Mouse (Mus musculus) kidney, embryonic 16.5 days (tissue): ENCODE measurements around the gene Cpxm2. TPM values are rescaled to one million over a fixed set of nuclear protein-coding genes. Genes with fewer than 3 reads are reported as not detected.

Experiments
- ATAC-seq: fragments of 200-750 bp; cut with Nextera tagmentation; 2 replicates; pipeline ENCODE4 v1.8.0; 2017; ENCODE audit warnings: moderate TSS enrichment; ENCODE audit not compliant: low FRiP score, low TSS enrichment
- H3K27ac ChIP-seq: fragments of 300-500 bp; sonication (generic); 2 replicates; pipeline ENCODE4 v1.5.1; 2014; ENCODE audit warnings: low read length
- H3K27me3 ChIP-seq: fragments of 300-500 bp; sonication (generic); 2 replicates; pipeline ENCODE4 v1.6.1; 2014; ENCODE audit warnings: low read length, control low read depth, mixed read lengths; ENCODE audit not compliant: insufficient read depth
- H3K36me3 ChIP-seq: fragments of 300-500 bp; sonication (generic); 2 replicates; pipeline ENCODE4 v1.6.1; 2014; ENCODE audit warnings: low read length, control low read depth, mixed read lengths; ENCODE audit not compliant: insufficient read depth
- H3K4me1 ChIP-seq: fragments of 300-500 bp; sonication (generic); 2 replicates; pipeline ENCODE4 v1.6.1; 2014; ENCODE audit warnings: low read length, control low read depth, mixed read lengths; ENCODE audit not compliant: insufficient read depth
- H3K4me2 ChIP-seq: fragments of 300-500 bp; sonication (generic); replicated peaks from 2 replicates; pipeline ENCODE4 v1.6.1; 2014; ENCODE audit warnings: low read depth, low read length
- H3K4me3 ChIP-seq: fragments of 300-500 bp; sonication (generic); 2 replicates; pipeline ENCODE4 v1.5.1; 2014; ENCODE audit warnings: mild to moderate bottlenecking, low read length
- H3K9ac ChIP-seq: fragments of 300-500 bp; sonication (generic); replicated peaks from 2 replicates; pipeline ENCODE4 v1.6.1; 2014; ENCODE audit warnings: low read length
- H3K9me3 ChIP-seq: fragments of 300-500 bp; sonication (generic); 2 replicates; pipeline ENCODE4 v1.6.1; 2016; ENCODE audit warnings: low read length, control low read depth
- WGBS: fragments of 180-500 bp; shearing (Covaris S2); extraction: QIAGEN DNeasy Blood & Tissue Kit; methylation state at CpG from one replicate; pipeline ENCODE4 v1.1.7; 2014; 5-methylcytosine and 5-hydroxymethylcytosine counted together
- polyA plus RNA-seq: library from polyadenylated mRNA; unstranded; fragments of >200 nt; fragmentation: Nextera tagmentation; extraction: Ambion mirVana; gene quantifications from 2 replicates; pipeline ENCODE4 v1.2.1, GENCODE M21; 2015

Cpxm2 gene
- polyA plus RNA-seq, 1 experiment from 2014 or later, result 3.9 TPM

DNA sequence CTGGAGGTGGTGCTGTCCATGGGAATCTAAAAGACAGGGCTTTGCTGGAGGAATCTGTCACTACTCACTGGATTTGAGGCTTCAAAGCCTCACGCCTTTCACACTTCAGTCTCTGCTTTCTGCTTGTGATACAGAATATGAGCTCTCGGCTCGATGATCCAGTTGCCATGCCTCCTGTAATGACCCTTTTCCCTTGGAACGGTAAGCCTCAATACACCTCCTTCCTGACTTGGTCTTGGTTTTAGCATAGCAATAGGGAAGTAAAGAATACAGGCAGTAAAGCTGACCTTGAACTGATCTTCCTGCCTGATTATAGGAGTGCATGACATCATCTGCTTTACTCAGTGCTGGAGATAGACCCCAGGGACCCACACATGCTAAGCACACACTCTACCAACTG lies 49.2 kb downstream of the Cpxm2 start:
- no peak overlapping the region for H3K4me3 ChIP-seq
- no peaks in the 10 kb centered on the region for H3K27me3 ChIP-seq
- WGBS, result 69% methylated on average over 4 of the region's 4 CpGs
- ATAC-seq, result no peak
- no peak overlapping the region for H3K27ac ChIP-seq
- no peaks in the 10 kb centered on the region for H3K36me3 ChIP-seq
- H3K9me3 ChIP-seq, result no peaks in the 10 kb centered on the region
- no peak overlapping the region for H3K4me2 ChIP-seq
- no peak overlapping the region for H3K9ac ChIP-seq
- no peaks in the 10 kb centered on the region for H3K4me1 ChIP-seq

DNA sequence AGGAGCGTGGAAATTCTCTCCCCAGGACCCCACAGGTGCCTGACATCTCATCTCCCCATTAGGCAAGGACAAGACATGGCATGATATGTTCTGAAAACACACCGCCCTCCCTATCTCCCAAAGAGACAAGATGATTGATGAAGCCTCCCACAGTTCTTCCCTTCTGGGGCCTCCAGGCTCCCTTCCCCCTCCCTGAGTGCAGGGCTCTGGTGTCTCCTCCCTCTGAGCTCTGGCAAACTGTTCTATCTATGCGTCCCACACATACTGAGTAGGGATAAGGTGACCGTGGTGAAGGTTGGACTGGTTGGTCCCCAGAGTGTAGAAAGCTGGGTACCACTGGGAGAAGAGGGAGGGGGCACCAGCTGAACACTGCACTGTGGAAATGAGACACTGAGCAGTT lies 56.1 kb downstream of the Cpxm2 start:
- H3K27ac ChIP-seq, result no peak overlapping the region
- H3K4me1 ChIP-seq, result no peaks in the 10 kb centered on the region
- whole genome bisulfite sequencing, result 30% methylated on average over 4 of the region's 4 CpGs
- H3K4me3 ChIP-seq, result no peak overlapping the region
- no peak overlapping the region for H3K9ac ChIP-seq
- H3K27me3 ChIP-seq, result no peaks in the 10 kb centered on the region
- ATAC-seq, result peak; percentile 69
- H3K4me2 ChIP-seq, result no peak overlapping the region
- no peaks in the 10 kb centered on the region for H3K36me3 ChIP-seq
- no peaks in the 10 kb centered on the region for H3K9me3 ChIP-seq

DNA sequence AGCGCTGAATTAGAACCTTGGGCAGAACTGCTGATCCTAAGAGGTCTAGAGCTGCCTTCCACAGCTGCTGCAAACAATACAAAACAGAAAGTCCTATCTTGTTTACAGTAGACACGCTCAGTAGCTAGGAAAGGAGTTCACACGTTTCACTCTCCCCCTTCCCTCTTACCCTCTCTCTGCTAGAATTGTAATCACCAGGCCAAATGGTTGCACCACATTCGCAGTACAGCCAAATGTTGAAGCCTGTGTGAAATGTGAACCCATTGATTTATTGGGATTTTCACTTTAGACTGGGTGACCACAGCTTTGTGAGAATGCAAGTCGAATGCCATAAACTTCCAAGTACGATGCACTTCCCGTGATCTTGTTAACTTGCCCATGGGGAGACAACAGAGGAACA lies 59.9 kb downstream of the Cpxm2 start:
- H3K9ac ChIP-seq, result no peak overlapping the region
- no peaks in the 10 kb centered on the region for H3K27me3 ChIP-seq
- no peaks in the 10 kb centered on the region for H3K9me3 ChIP-seq
- H3K4me1 ChIP-seq, result no peaks in the 10 kb centered on the region
- no peaks in the 10 kb centered on the region for H3K36me3 ChIP-seq
- H3K4me3 ChIP-seq, result no peak overlapping the region
- no peak for ATAC-seq
- no peak overlapping the region for H3K27ac ChIP-seq
- no peak overlapping the region for H3K4me2 ChIP-seq
- 26% methylated on average over 7 of the region's 7 CpGs for WGBS

DNA sequence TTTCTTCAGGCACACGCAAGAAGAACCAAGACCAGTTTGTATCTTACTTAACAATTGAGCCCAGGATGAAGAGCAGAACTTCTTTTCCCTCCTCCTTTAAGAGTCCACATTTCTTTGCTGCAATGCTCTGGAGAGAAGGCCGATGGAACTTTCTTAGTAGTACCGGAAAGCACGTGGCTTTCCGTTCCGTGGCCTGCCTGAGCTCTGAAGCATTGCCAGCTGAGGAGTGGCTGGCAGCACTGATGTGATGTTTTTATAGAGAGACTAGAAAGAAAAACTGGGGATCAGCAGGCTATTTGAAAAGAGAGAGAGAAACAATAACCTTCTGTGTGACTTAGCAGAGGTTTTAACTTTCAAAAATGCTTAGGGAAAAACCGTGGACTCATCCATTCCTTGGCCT lies 63.0 kb downstream of the Cpxm2 start:
- 83% methylated on average over 7 of the region's 7 CpGs for WGBS
- Histone ChIP-seq H3K9ac (no peak overlapping the region), H3K4me1 (no peaks in the 10 kb centered on the region), H3K4me2 (no peak overlapping the region), H3K9me3 (no peaks in the 10 kb centered on the region), H3K27ac (no peak overlapping the region), H3K27me3 (no peaks in the 10 kb centered on the region), H3K36me3 (no peaks in the 10 kb centered on the region), H3K4me3 (no peak overlapping the region)
- no peak for ATAC-seq

DNA sequence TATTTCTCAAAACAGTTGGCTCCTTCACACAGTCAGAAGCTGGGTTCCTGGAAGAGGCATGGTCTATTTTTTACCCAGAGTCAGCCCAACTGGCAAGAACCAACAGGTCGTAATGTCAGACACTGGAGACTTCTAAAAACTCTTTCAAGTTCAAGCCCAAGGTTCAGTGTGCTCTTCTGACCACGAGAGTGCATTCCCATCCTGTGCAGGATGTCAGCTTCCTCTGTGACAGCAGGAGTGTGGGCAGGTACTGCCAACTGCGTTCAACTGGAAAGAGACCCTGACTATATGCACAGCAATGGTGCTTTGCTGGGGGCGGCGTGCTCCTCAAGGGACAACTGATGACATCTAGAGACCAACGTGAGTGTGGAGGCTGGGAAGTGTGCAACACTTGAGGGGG lies 65.9 kb downstream of the Cpxm2 start:
- WGBS, result 61% methylated on average over 6 of the region's 6 CpGs
- H3K27me3 ChIP-seq, result no peaks in the 10 kb centered on the region
- H3K36me3 ChIP-seq, result no peaks in the 10 kb centered on the region
- no peak for ATAC-seq
- H3K4me2 ChIP-seq, result no peak overlapping the region
- H3K9me3 ChIP-seq, result no peaks in the 10 kb centered on the region
- H3K4me1 ChIP-seq, result no peaks in the 10 kb centered on the region
- H3K27ac ChIP-seq, result no peak overlapping the region
- no peak overlapping the region for H3K4me3 ChIP-seq
- H3K9ac ChIP-seq, result no peak overlapping the region

DNA sequence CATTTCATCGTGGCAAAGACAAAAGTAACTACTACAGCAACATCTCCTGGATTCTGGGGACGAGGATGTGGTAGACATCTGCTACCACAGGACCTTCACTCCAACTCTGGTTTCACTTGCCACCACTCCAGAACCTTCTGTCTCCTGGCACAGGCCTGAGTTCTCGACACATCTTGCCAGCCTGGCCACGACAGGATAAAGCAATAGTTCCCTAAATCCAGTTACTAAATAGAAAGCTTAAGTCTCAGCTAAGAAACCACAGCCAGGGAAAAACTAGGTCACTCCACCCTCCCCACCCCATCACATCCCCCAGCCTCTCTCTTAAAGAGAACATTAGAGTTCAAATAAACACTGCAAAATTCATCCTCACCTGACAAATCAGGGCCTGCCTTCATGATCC lies 66.4 kb downstream of the Cpxm2 start:
- no peak overlapping the region for H3K4me2 ChIP-seq
- ATAC-seq, result no peak
- no peaks in the 10 kb centered on the region for H3K4me1 ChIP-seq
- no peak overlapping the region for H3K9ac ChIP-seq
- H3K27me3 ChIP-seq, result no peaks in the 10 kb centered on the region
- H3K4me3 ChIP-seq, result no peak overlapping the region
- H3K36me3 ChIP-seq, result no peaks in the 10 kb centered on the region
- H3K9me3 ChIP-seq, result no peaks in the 10 kb centered on the region
- WGBS, result 86% methylated on average over 4 of the region's 4 CpGs
- H3K27ac ChIP-seq, result no peak overlapping the region

DNA sequence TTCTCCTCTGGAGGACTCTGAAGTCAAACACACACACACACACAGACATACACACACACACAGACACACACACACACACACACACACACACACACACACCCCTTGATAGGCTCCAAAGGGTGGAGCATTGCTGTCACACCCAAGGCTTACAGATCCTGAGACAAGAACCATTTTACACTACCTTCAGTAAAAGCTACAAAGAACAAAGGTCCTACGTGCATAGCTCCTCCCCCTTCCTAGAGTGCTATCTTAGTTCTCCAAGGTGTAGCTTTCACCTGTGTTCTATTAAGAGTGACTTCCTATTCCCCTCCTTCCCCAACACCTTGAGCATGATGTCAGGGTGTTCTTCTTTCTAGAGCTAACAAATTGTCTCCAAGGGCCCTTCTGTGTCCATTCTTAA lies 78.7 kb downstream of the Cpxm2 start:
- H3K27ac ChIP-seq, result no peak overlapping the region
- whole genome bisulfite sequencing, result 41% methylated on average over 1 of the region's 1 CpGs
- no peak overlapping the region for H3K4me2 ChIP-seq
- no peaks in the 10 kb centered on the region for H3K4me1 ChIP-seq
- no peak overlapping the region for H3K4me3 ChIP-seq
- no peaks in the 10 kb centered on the region for H3K9me3 ChIP-seq
- no peak for ATAC-seq
- no peaks in the 10 kb centered on the region for H3K36me3 ChIP-seq
- no peaks in the 10 kb centered on the region for H3K27me3 ChIP-seq
- no peak overlapping the region for H3K9ac ChIP-seq

DNA sequence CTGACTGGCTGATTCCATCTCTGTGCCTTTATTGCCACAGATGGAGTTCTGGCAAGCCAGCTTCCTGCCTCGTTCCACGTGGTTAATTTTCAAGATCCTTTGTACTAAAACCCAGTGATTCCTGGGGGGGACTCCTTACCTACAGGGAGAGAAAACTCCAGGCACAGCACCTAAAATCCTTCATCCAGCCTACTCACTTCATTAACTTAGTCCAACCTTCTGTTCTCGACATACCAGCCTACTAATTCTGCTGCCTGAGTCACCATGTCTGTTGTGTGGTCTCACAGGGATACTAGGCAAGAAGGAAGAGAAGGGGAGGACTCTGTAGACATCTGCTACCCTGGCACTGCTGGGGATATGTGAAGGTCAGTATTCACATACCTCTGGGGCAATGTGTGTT lies 80.0 kb downstream of the Cpxm2 start:
- Histone ChIP-seq H3K4me2 (no peak overlapping the region), H3K4me3 (no peak overlapping the region), H3K27ac (no peak overlapping the region), H3K4me1 (no peaks in the 10 kb centered on the region), H3K36me3 (no peaks in the 10 kb centered on the region), H3K9ac (no peak overlapping the region), H3K9me3 (no peaks in the 10 kb centered on the region), H3K27me3 (no peaks in the 10 kb centered on the region)
- ATAC-seq, result no peak
- 57% methylated on average over 3 of the region's 3 CpGs for WGBS

DNA sequence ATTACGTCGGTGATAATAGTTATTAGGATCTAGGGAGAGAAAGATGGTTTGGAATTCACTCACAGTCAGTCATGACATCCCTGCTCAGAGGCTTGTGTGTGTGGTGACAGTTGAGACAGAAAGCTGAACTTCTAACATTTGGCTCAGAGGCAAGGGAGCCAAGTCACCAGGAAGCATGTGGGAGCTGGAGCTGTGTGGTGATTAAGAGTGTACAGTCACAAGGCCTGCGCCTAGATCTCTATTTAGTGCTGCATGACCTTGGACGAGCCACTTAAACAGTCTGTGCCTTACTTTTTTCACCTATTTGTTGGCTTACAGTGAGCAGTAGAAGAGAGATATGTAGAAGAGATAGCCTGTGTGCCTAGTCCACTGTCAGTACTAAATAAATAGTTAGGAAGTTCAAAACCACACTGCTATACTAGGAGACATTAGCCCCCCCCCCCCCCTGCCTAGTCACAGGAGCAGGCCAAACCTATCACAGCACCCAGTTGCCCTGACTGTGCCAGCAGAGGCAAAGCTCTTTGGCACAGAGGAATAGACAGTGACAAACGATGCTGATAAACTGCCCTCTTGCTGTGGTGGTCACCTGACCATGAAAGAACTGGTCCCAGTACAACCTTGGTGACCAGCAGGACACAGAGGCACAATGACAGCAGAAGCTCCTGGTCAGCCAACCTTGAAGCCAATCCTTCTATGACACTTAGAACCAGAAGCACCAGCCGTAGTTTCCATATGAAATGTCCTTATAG lies 83.5 kb downstream of the Cpxm2 start:
- H3K4me1 ChIP-seq, result no peaks in the 10 kb centered on the region
- ATAC-seq, result no peak
- H3K36me3 ChIP-seq, result no peaks in the 10 kb centered on the region
- H3K4me2 ChIP-seq, result no peak overlapping the region
- no peak overlapping the region for H3K9ac ChIP-seq
- no peak overlapping the region for H3K4me3 ChIP-seq
- WGBS, result 78% methylated on average over 6 of the region's 6 CpGs
- no peaks in the 10 kb centered on the region for H3K9me3 ChIP-seq
- no peaks in the 10 kb centered on the region for H3K27me3 ChIP-seq
- H3K27ac ChIP-seq, result no peak overlapping the region

DNA sequence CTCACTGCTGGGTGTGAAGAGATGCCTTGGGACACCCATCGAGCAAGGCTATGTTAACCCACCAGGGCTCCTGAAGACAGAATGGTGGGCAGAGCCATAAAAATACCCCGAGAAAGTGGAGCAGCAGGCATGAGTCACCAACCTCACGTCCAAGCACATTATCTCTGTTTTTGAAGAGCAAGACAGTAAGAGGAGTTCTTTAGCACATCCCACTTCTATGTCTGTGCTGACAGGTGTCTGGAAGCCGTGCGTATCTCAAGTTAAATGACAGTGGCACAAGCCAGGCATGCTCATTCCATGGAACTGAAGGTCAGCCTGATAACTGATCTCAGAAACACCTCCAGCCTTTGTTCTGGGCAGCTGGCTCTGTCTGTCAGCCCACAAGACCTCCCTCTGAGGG lies 86.6 kb downstream of the Cpxm2 start:
- no peak for ATAC-seq
- H3K9ac ChIP-seq, result no peak overlapping the region
- no peaks in the 10 kb centered on the region for H3K4me1 ChIP-seq
- H3K4me3 ChIP-seq, result no peak overlapping the region
- H3K27me3 ChIP-seq, result no peaks in the 10 kb centered on the region
- H3K36me3 ChIP-seq, result no peaks in the 10 kb centered on the region
- 76% methylated on average over 5 of the region's 5 CpGs for WGBS
- H3K4me2 ChIP-seq, result no peak overlapping the region
- H3K27ac ChIP-seq, result no peak overlapping the region
- no peaks in the 10 kb centered on the region for H3K9me3 ChIP-seq
